Mouse (Mus musculus): ENCODE results near the gene Tymp. TPM values are rescaled to one million over a fixed set of nuclear protein-coding genes. Genes with fewer than 3 reads are reported as not detected.

Gene Tymp
- polyA plus RNA-seq, 1 experiment: 2.9 TPM

DNA sequence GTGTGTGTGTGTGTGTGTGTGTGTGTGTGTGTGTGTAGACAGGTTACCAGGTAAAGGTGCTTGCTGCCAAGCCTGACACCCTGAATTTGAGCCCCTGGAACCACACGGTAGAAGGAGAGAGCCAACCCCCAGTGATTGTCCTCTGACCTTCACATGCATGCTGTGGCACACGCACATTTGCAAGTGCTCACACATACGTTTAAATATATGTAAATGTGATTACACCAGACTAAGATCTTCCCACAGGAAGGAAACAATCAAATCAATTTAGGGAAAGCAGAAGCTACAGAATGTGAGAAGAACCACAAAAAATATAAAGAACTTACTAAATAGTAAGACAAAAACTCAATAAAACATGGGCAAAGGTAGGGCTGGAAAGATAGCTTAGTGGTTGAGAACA is 36.7 kb downstream of the Tymp start:
- Histone ChIP-seq H3K36me3 (ENCODE audit: control insufficient read depth, insufficient read depth, low read length) (no peaks in the 10 kb centered on the region), H3K4me3 (ENCODE audit: extremely low read depth, insufficient read depth, insufficient read length) (no peak overlapping the region), H3K27ac (ENCODE audit: insufficient read depth, low read length) (peak overlapping the region; percentile 56), H3K4me1 (ENCODE audit: control insufficient read depth, insufficient read depth, insufficient read length) (peaks cover 6% of the 10 kb centered on the region), H3K27me3 (ENCODE audit: control insufficient read depth, insufficient read depth, low read length) (no peaks in the 10 kb centered on the region)
- TF ChIP-seq CTCF (IDR thresholded peaks at IDR 0.05; ENCODE audit: extremely low read depth, insufficient read depth, insufficient read length, insufficient replicate concordance): no peak
- TF ChIP-seq POLR2A (IDR thresholded peaks at IDR 0.05; ENCODE audit: low read depth, low read length): no peak
- WGBS: 20% methylated on average over 3 of the region's 3 CpGs
- DNase-seq (ENCODE audit: low read depth in 1 of 2, low spot score in 2 of 2): no peak

DNA sequence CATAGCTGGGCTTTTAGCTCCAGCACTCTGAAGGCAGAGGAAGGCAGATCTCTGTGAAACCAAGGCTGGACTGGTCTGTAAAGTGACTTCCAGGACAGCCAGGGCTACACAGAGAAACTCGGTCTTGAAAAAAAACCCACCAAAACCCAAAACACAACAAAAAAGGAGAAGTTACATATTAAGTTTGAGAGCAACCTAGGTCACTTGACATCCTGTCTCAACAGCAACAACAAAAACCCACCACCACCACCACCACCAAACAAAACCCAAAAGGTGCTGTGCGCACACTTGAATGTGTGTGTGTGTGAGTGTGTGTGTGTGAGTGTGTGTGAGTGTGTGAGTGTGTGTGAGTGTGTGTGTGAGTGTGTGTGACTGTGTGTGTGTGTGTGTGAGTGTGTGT is 37.1 kb downstream of the Tymp start:
- TF ChIP-seq POLR2A (IDR thresholded peaks at IDR 0.05; ENCODE audit: low read depth, low read length) (no peak), CTCF (IDR thresholded peaks at IDR 0.05; ENCODE audit: extremely low read depth, insufficient read depth, insufficient read length, insufficient replicate concordance) (no peak)
- H3K4me3 ChIP-seq (ENCODE audit: extremely low read depth, insufficient read depth, insufficient read length): no peak overlapping the region
- H3K4me1 ChIP-seq (ENCODE audit: control insufficient read depth, insufficient read depth, insufficient read length): peaks cover 6% of the 10 kb centered on the region
- peak overlapping the region; percentile 56 for H3K27ac ChIP-seq (ENCODE audit: insufficient read depth, low read length)
- H3K36me3 ChIP-seq (ENCODE audit: control insufficient read depth, insufficient read depth, low read length): no peaks in the 10 kb centered on the region
- no peaks in the 10 kb centered on the region for H3K27me3 ChIP-seq (ENCODE audit: control insufficient read depth, insufficient read depth, low read length)
- peak in 1 of 2 experiments; percentile 52 for DNase-seq (ENCODE audit: low read depth in 1 of 2, low spot score in 2 of 2)
- 26% methylated on average over 2 of the region's 2 CpGs for WGBS

DNA sequence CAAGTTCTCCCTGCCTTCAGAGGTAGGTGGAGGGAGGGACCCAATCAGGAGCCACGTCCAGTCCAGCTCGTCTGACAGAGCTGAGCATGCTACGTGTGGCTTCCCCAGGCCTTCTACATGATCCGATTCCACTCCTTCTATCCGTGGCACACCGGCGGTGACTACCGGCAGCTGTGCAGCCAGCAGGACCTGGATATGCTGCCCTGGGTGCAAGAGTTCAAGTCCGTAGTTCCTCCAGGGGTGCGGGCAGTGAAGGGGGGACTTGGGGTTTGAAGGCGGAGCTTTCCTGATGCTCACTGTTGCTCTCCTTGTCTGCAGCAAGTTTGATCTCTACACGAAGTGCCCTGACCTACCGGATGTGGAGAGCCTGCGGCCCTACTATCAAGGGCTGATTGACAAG is 40.4 kb downstream of the Tymp start:
- Histone ChIP-seq H3K4me3 (ENCODE audit: extremely low read depth, insufficient read depth, insufficient read length) (no peak overlapping the region), H3K4me1 (ENCODE audit: control insufficient read depth, insufficient read depth, insufficient read length) (peaks cover 6% of the 10 kb centered on the region), H3K27me3 (ENCODE audit: control insufficient read depth, insufficient read depth, low read length) (no peaks in the 10 kb centered on the region), H3K36me3 (ENCODE audit: control insufficient read depth, insufficient read depth, low read length) (no peaks in the 10 kb centered on the region), H3K27ac (ENCODE audit: insufficient read depth, low read length) (no peak overlapping the region)
- no peak for TF ChIP-seq CTCF (IDR thresholded peaks at IDR 0.05; ENCODE audit: extremely low read depth, insufficient read depth, insufficient read length, insufficient replicate concordance)
- TF ChIP-seq POLR2A (IDR thresholded peaks at IDR 0.05; ENCODE audit: low read depth, low read length): no peak
- no peak for DNase-seq (ENCODE audit: low read depth in 1 of 2, low spot score in 2 of 2)
- WGBS: 88% methylated on average over 14 of the region's 14 CpGs

DNA sequence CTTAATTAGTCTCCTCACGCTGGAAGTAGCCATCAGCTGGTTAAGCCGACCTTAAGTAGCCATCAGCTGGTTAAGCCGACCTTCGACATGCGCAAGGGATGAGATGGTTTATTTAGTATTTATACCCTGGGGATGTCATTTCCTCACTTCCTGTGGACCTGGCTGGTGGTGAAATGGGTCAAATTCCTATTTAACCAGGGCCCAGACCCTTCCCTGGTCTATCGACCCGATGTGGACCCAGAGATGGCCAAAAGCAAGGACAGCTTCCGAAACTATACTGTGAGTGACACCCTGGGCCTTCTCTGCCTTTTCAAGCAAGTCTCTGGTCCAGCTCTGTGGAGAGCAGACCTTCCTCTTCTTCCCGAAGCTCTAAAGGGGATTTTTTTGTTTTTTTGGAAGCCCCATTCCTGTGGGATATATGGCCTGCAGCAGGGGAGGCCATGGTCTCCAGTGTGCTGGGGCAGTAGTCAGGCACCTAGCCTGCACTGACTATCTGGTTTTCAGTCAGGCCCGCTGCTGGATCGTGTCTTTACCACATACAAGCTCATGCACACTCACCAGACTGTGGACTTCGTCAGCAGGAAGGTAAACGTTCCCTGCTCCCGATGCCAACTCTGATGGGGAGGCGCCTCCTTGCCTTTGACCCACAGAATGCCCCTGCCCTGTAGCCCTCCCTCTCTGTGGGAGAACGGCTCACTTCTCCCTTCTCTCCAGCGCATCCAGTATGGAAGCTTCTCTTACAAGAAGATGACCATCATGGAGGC is 41.9 kb downstream of the Tymp start:
- DNase-seq (ENCODE audit: low read depth in 1 of 2, low spot score in 2 of 2): no peak
- H3K4me1 ChIP-seq (ENCODE audit: control insufficient read depth, insufficient read depth, insufficient read length): peaks cover 2% of the 10 kb centered on the region; the same call in 1 of the 2 replicates
- 88% methylated on average over 17 of the region's 17 CpGs for WGBS
- TF ChIP-seq CTCF (IDR thresholded peaks at IDR 0.05; ENCODE audit: extremely low read depth, insufficient read depth, insufficient read length, insufficient replicate concordance) (no peak), POLR2A (IDR thresholded peaks at IDR 0.05; ENCODE audit: low read depth, low read length) (no peak)
- no peak overlapping the region for H3K27ac ChIP-seq (ENCODE audit: insufficient read depth, low read length)
- no peaks in the 10 kb centered on the region for H3K27me3 ChIP-seq (ENCODE audit: control insufficient read depth, insufficient read depth, low read length)
- H3K36me3 ChIP-seq (ENCODE audit: control insufficient read depth, insufficient read depth, low read length): no peaks in the 10 kb centered on the region
- H3K4me3 ChIP-seq (ENCODE audit: extremely low read depth, insufficient read depth, insufficient read length): no peak overlapping the region

DNA sequence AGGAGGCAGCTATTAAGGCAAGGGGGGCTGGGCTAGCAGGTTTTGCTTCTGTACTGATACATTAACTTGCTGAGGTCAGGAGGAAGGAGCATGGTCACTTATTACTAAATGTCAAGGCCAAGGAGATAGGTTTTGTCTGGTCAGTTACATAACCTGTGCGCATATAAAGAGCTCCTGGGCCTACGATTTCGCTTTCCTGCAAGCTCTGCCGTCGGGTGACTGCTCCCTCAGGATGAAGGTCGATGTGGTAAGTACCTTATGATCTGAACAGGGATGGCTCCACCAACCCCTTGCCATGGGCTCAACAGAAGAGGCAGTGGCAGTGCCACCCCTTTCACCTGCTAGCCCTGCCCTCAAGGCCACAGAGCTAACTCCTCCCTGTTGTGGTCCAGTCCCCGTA is 42.6 kb downstream of the Tymp start, which contains the start of gene Miox:
Gene Miox (plus strand): TSS at position 128 of the 400 bp plus-strand sequence.
- no peak within 1 kb of the TSS for H3K27ac ChIP-seq (ENCODE audit: insufficient read depth, low read length)
- no peaks in the 10 kb centered on the region for H3K36me3 ChIP-seq (ENCODE audit: control insufficient read depth, insufficient read depth, low read length)
- 84% methylated on average over 7 of the region's 7 CpGs for WGBS
- no peaks in the 10 kb centered on the region for H3K27me3 ChIP-seq (ENCODE audit: control insufficient read depth, insufficient read depth, low read length)
- no peak for DNase-seq (ENCODE audit: low read depth in 1 of 2, low spot score in 2 of 2)
- no peaks in the 10 kb centered on the region for H3K4me1 ChIP-seq (ENCODE audit: control insufficient read depth, insufficient read depth, insufficient read length)
- TF ChIP-seq POLR2A (IDR thresholded peaks at IDR 0.05; ENCODE audit: low read depth, low read length) (no peak), CTCF (IDR thresholded peaks at IDR 0.05; ENCODE audit: extremely low read depth, insufficient read depth, insufficient read length, insufficient replicate concordance) (no peak)
- H3K4me3 ChIP-seq (ENCODE audit: extremely low read depth, insufficient read depth, insufficient read length): no peak within 1 kb of the TSS

DNA sequence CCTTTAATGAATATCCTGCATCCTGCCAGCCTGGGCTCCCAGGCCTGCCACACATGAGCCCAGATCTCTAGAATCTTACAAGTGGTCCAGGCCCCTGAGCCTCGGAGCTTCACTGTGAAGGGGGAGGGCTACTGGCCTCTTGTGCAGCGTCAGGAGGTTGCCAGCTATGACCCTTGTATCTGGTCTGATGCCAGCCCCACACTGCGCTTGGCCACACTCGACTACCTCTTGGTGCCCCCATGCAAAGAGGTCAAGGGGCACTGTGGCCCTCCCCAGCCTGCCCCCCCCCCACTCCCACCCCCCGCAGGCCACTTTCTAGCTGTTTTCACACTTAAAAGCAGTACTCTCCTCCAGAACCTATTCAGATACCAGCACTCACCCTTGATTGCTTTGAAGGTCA is 50.4 kb downstream of the Tymp start:
- WGBS: 88% methylated on average over 5 of the region's 5 CpGs
- H3K36me3 ChIP-seq (ENCODE audit: control insufficient read depth, insufficient read depth, low read length): no peaks in the 10 kb centered on the region
- DNase-seq (ENCODE audit: low read depth in 1 of 2, low spot score in 2 of 2): no peak
- peaks cover 1% of the 10 kb centered on the region; the same call in 1 of the 2 replicates for H3K27me3 ChIP-seq (ENCODE audit: control insufficient read depth, insufficient read depth, low read length)
- H3K27ac ChIP-seq (ENCODE audit: insufficient read depth, low read length): no peak overlapping the region
- H3K4me1 ChIP-seq (ENCODE audit: control insufficient read depth, insufficient read depth, insufficient read length): no peaks in the 10 kb centered on the region
- no peak for TF ChIP-seq POLR2A (IDR thresholded peaks at IDR 0.05; ENCODE audit: low read depth, low read length)
- no peak for TF ChIP-seq CTCF (IDR thresholded peaks at IDR 0.05; ENCODE audit: extremely low read depth, insufficient read depth, insufficient read length, insufficient replicate concordance)
- H3K4me3 ChIP-seq (ENCODE audit: extremely low read depth, insufficient read depth, insufficient read length): no peak overlapping the region

DNA sequence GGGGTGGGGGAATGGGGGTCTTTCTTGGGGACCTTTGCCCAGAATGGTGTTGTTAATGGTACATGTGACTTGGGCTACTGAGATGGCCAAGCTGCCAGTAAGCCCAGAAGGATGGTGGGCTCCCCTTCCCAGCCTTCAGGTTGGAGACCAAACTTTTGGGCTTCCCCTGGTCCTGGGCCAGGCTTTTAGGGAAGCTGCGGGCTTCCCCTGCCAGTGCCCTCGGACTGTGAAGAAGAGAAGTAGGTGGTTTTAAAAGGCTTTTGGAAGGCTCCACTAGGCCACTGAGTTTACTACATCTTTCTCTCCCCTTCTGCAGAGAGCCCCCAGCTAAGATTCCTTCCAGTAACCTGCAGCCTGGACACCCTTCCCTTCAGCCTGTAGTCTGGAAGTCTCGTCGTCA is 53.2 kb downstream of the Tymp start:
- H3K4me3 ChIP-seq (ENCODE audit: extremely low read depth, insufficient read depth, insufficient read length): no peak overlapping the region
- H3K4me1 ChIP-seq (ENCODE audit: control insufficient read depth, insufficient read depth, insufficient read length): no peaks in the 10 kb centered on the region
- no peaks in the 10 kb centered on the region for H3K36me3 ChIP-seq (ENCODE audit: control insufficient read depth, insufficient read depth, low read length)
- no peak for DNase-seq (ENCODE audit: low read depth in 1 of 2, low spot score in 2 of 2)
- H3K27me3 ChIP-seq (ENCODE audit: control insufficient read depth, insufficient read depth, low read length): peaks cover 1% of the 10 kb centered on the region; the same call in 1 of the 2 replicates
- WGBS: 47% methylated on average over 4 of the region's 4 CpGs
- TF ChIP-seq CTCF (IDR thresholded peaks at IDR 0.05; ENCODE audit: extremely low read depth, insufficient read depth, insufficient read length, insufficient replicate concordance) (no peak), POLR2A (IDR thresholded peaks at IDR 0.05; ENCODE audit: low read depth, low read length) (no peak)
- H3K27ac ChIP-seq (ENCODE audit: insufficient read depth, low read length): no peak overlapping the region
